Mouse (Mus musculus): ENCODE measurements at regions not wholly inside any gene's neighbourhood (a gene's known extent, or its start where the extent isn't known, plus 50 kb on each side); places are given as distances from the start of the nearest gene placed in this dataset.
A peak's percentile ranks its signal among the peaks of the same experiment; 100 is the strongest.

- Histone ChIP-seq H3K27ac (ENCODE audit: low read depth, low read length) (no peak overlapping the region), H3K9me3 (ENCODE audit: control insufficient read depth, low read length) (no peaks in the 10 kb centered on the region), H3K36me3 (ENCODE audit: control insufficient read depth, insufficient read depth, low read length) (no peaks in the 10 kb centered on the region), H3K4me2 (ENCODE audit: low read depth, low read length, severe bottlenecking) (no peak overlapping the region), H3K4me3 (ENCODE audit: low read depth, low read length) (no peak overlapping the region), H3K4me1 (replicated peaks; ENCODE audit: control insufficient read depth, insufficient read depth, low read length) (no peaks in the 10 kb centered on the region), H3K9ac (ENCODE audit: low read length) (no peak overlapping the region), H3K27me3 (ENCODE audit: control insufficient read depth, insufficient read depth, low read length) (no peaks in the 10 kb centered on the region)
- ATAC-seq (replicated peaks; ENCODE audit: low FRiP score) (no peak), DNase-seq (ENCODE audit: low spot score) (no peak)
- 81% methylated on average over 7 of the region's 7 CpGs for WGBS
These were observed 154.6 kb downstream of the Kctd12 start for GRCm38 (mm10) chr14:102827756-102828384.

GRCm38 (mm10) chr14:102825525-102825924, 156.9 kb downstream of the Kctd12 start:
- ATAC-seq (replicated peaks; ENCODE audit: low FRiP score): no peak
- Histone ChIP-seq H3K9ac (ENCODE audit: low read length) (no peak overlapping the region), H3K27ac (ENCODE audit: low read depth, low read length) (no peak overlapping the region), H3K36me3 (ENCODE audit: control insufficient read depth, insufficient read depth, low read length) (no peaks in the 10 kb centered on the region), H3K9me3 (ENCODE audit: control insufficient read depth, low read length) (no peaks in the 10 kb centered on the region), H3K4me2 (ENCODE audit: low read depth, low read length, severe bottlenecking) (no peak overlapping the region), H3K4me3 (ENCODE audit: low read depth, low read length) (no peak overlapping the region), H3K27me3 (ENCODE audit: control insufficient read depth, insufficient read depth, low read length) (no peaks in the 10 kb centered on the region), H3K4me1 (replicated peaks; ENCODE audit: control insufficient read depth, insufficient read depth, low read length) (no peaks in the 10 kb centered on the region)
- 90% methylated on average over 7 of the region's 7 CpGs for WGBS
- DNase-seq (ENCODE audit: low spot score): no peak

GRCm38 (mm10) chr14:102820663-102821062, 161.8 kb downstream of the Kctd12 start:
- DNase-seq (ENCODE audit: low spot score) (no peak), ATAC-seq (replicated peaks; ENCODE audit: low FRiP score) (no peak)
- H3K9me3 ChIP-seq (ENCODE audit: control insufficient read depth, low read length): no peaks in the 10 kb centered on the region
- H3K4me1 ChIP-seq (replicated peaks; ENCODE audit: control insufficient read depth, insufficient read depth, low read length): no peaks in the 10 kb centered on the region
- H3K9ac ChIP-seq (ENCODE audit: low read length): no peak overlapping the region
- H3K36me3 ChIP-seq (ENCODE audit: control insufficient read depth, insufficient read depth, low read length): no peaks in the 10 kb centered on the region
- H3K27me3 ChIP-seq (ENCODE audit: control insufficient read depth, insufficient read depth, low read length): no peaks in the 10 kb centered on the region
- H3K4me3 ChIP-seq (ENCODE audit: low read depth, low read length): no peak overlapping the region
- WGBS: 94% methylated on average over 5 of the region's 5 CpGs
- no peak overlapping the region for H3K4me2 ChIP-seq (ENCODE audit: low read depth, low read length, severe bottlenecking)
- no peak overlapping the region for H3K27ac ChIP-seq (ENCODE audit: low read depth, low read length)

- no peaks in the 10 kb centered on the region for H3K27me3 ChIP-seq (ENCODE audit: control insufficient read depth, insufficient read depth, low read length)
- H3K36me3 ChIP-seq (ENCODE audit: control insufficient read depth, insufficient read depth, low read length): no peaks in the 10 kb centered on the region
- no peaks in the 10 kb centered on the region for H3K4me1 ChIP-seq (replicated peaks; ENCODE audit: control insufficient read depth, insufficient read depth, low read length)
- no peak overlapping the region for H3K9ac ChIP-seq (ENCODE audit: low read length)
- H3K4me2 ChIP-seq (ENCODE audit: low read depth, low read length, severe bottlenecking): no peak overlapping the region
- 64% methylated on average over 5 of the region's 5 CpGs for WGBS
- DNase-seq (ENCODE audit: low spot score): no peak
- no peaks in the 10 kb centered on the region for H3K9me3 ChIP-seq (ENCODE audit: control insufficient read depth, low read length)
- no peak for ATAC-seq (replicated peaks; ENCODE audit: low FRiP score)
- H3K27ac ChIP-seq (ENCODE audit: low read depth, low read length): no peak overlapping the region
- H3K4me3 ChIP-seq (ENCODE audit: low read depth, low read length): no peak overlapping the region
These were observed 170.8 kb downstream of the Kctd12 start for GRCm38 (mm10) chr14:102811678-102812081.

- Histone ChIP-seq H3K27me3 (ENCODE audit: control insufficient read depth, insufficient read depth, low read length) (no peaks in the 10 kb centered on the region), H3K36me3 (ENCODE audit: control insufficient read depth, insufficient read depth, low read length) (no peaks in the 10 kb centered on the region), H3K4me1 (replicated peaks; ENCODE audit: control insufficient read depth, insufficient read depth, low read length) (no peaks in the 10 kb centered on the region), H3K4me3 (ENCODE audit: low read depth, low read length) (no peak overlapping the region), H3K27ac (ENCODE audit: low read depth, low read length) (no peak overlapping the region), H3K9me3 (ENCODE audit: control insufficient read depth, low read length) (no peaks in the 10 kb centered on the region), H3K4me2 (ENCODE audit: low read depth, low read length, severe bottlenecking) (no peak overlapping the region), H3K9ac (ENCODE audit: low read length) (no peak overlapping the region)
- 71% methylated on average over 5 of the region's 5 CpGs for WGBS
- DNase-seq (ENCODE audit: low spot score) (no peak), ATAC-seq (replicated peaks; ENCODE audit: low FRiP score) (no peak)
These were observed 171.4 kb downstream of the Kctd12 start for GRCm38 (mm10) chr14:102811022-102811421.

- ATAC-seq (replicated peaks; ENCODE audit: low FRiP score): no peak
- WGBS: 77% methylated on average over 7 of the region's 7 CpGs
- H3K4me3 ChIP-seq (ENCODE audit: low read depth, low read length): no peak overlapping the region
- no peak overlapping the region for H3K4me2 ChIP-seq (ENCODE audit: low read depth, low read length, severe bottlenecking)
- H3K27ac ChIP-seq (ENCODE audit: low read depth, low read length): no peak overlapping the region
- no peaks in the 10 kb centered on the region for H3K36me3 ChIP-seq (ENCODE audit: control insufficient read depth, insufficient read depth, low read length)
- no peak for DNase-seq (ENCODE audit: low spot score)
- H3K27me3 ChIP-seq (ENCODE audit: control insufficient read depth, insufficient read depth, low read length): no peaks in the 10 kb centered on the region
- H3K9me3 ChIP-seq (ENCODE audit: control insufficient read depth, low read length): no peaks in the 10 kb centered on the region
- H3K4me1 ChIP-seq (replicated peaks; ENCODE audit: control insufficient read depth, insufficient read depth, low read length): no peaks in the 10 kb centered on the region
- H3K9ac ChIP-seq (ENCODE audit: low read length): no peak overlapping the region
These were observed 172.1 kb downstream of the Kctd12 start for GRCm38 (mm10) chr14:102810121-102810921.

GRCm38 (mm10) chr14:102805936-102806923, 176.2 kb downstream of the Kctd12 start:
- H3K4me2 ChIP-seq (ENCODE audit: low read depth, low read length, severe bottlenecking): no peak overlapping the region
- WGBS: 67% methylated on average over 21 of the region's 21 CpGs
- H3K27me3 ChIP-seq (ENCODE audit: control insufficient read depth, insufficient read depth, low read length): no peaks in the 10 kb centered on the region
- H3K36me3 ChIP-seq (ENCODE audit: control insufficient read depth, insufficient read depth, low read length): no peaks in the 10 kb centered on the region
- no peak overlapping the region for H3K27ac ChIP-seq (ENCODE audit: low read depth, low read length)
- no peaks in the 10 kb centered on the region for H3K4me1 ChIP-seq (replicated peaks; ENCODE audit: control insufficient read depth, insufficient read depth, low read length)
- H3K9me3 ChIP-seq (ENCODE audit: control insufficient read depth, low read length): no peaks in the 10 kb centered on the region
- no peak overlapping the region for H3K4me3 ChIP-seq (ENCODE audit: low read depth, low read length)
- ATAC-seq (replicated peaks; ENCODE audit: low FRiP score) (0 out of 2 replicates have a peak, but pooled peaks have one; percentile 46), DNase-seq (ENCODE audit: low spot score) (no peak)
- no peak overlapping the region for H3K9ac ChIP-seq (ENCODE audit: low read length)

GRCm38 (mm10) chr14:102795676-102796075, 186.8 kb downstream of the Kctd12 start:
- ATAC-seq (replicated peaks; ENCODE audit: low FRiP score) (no peak), DNase-seq (ENCODE audit: low spot score) (no peak)
- no peak overlapping the region for H3K27ac ChIP-seq (ENCODE audit: low read depth, low read length)
- H3K4me3 ChIP-seq (ENCODE audit: low read depth, low read length): no peak overlapping the region
- 83% methylated on average over 2 of the region's 2 CpGs for WGBS
- no peak overlapping the region for H3K4me2 ChIP-seq (ENCODE audit: low read depth, low read length, severe bottlenecking)
- no peaks in the 10 kb centered on the region for H3K4me1 ChIP-seq (replicated peaks; ENCODE audit: control insufficient read depth, insufficient read depth, low read length)
- no peaks in the 10 kb centered on the region for H3K9me3 ChIP-seq (ENCODE audit: control insufficient read depth, low read length)
- no peaks in the 10 kb centered on the region for H3K27me3 ChIP-seq (ENCODE audit: control insufficient read depth, insufficient read depth, low read length)
- H3K36me3 ChIP-seq (ENCODE audit: control insufficient read depth, insufficient read depth, low read length): no peaks in the 10 kb centered on the region
- H3K9ac ChIP-seq (ENCODE audit: low read length): no peak overlapping the region

Data from forebrain, embryonic 11.5 days (tissue).